ENCODE assay signal across 17 mouse cellular contexts in genomic region chr13:106174321-106174720, GRCm38 (mm10).
"Had no signal": no experiment of that assay in that cellular context is flagged by ENCODE, and none has a peak within 500 bp of the region (broad histone marks: within the 10 kb centered on the region; RNA-seq: fewer than 3 reads in every experiment).

No protein-coding gene starts in this region.

- H3K27ac ChIP-seq: kidney, embryonic 15.5 days; left cerebral cortex, adult 2 months; liver, embryonic 13.5 days; midbrain, embryonic 15.5 days; neural tube, embryonic 13.5 days; stomach, embryonic 15.5 days had no signal

- H3K27me3 ChIP-seq: kidney, embryonic 15.5 days; liver, embryonic 13.5 days; midbrain, embryonic 15.5 days; neural tube, embryonic 13.5 days; stomach, embryonic 15.5 days had no signal

- H3K9me3 ChIP-seq: kidney, embryonic 15.5 days; liver, embryonic 13.5 days; midbrain, embryonic 15.5 days; neural tube, embryonic 13.5 days; stomach, embryonic 15.5 days had no signal

- H3K9ac ChIP-seq: kidney, embryonic 15.5 days; liver, embryonic 13.5 days; midbrain, embryonic 15.5 days; neural tube, embryonic 13.5 days; stomach, embryonic 15.5 days had no signal

- H3K36me3 ChIP-seq: kidney, embryonic 15.5 days; liver, embryonic 13.5 days; midbrain, embryonic 15.5 days; neural tube, embryonic 13.5 days; stomach, embryonic 15.5 days had no signal

- H3K4me2 ChIP-seq: kidney, embryonic 15.5 days; liver, embryonic 13.5 days; midbrain, embryonic 15.5 days; neural tube, embryonic 13.5 days; stomach, embryonic 15.5 days had no signal

- H3K4me3 ChIP-seq: kidney, embryonic 15.5 days; left cerebral cortex, adult 2 months; liver, embryonic 13.5 days; midbrain, embryonic 15.5 days; neural tube, embryonic 13.5 days; stomach, embryonic 15.5 days had no signal

- ATAC-seq: midbrain, embryonic 15.5 days had no signal

- H3K4me1 ChIP-seq: kidney, embryonic 15.5 days; liver, embryonic 13.5 days; midbrain, embryonic 15.5 days; neural tube, embryonic 13.5 days; stomach, embryonic 15.5 days had no signal

- DNase-seq: kidney, adult 8-10 months; kidney, postnatal 10 days; kidney, postnatal 36 days; layer of hippocampus, postnatal 36 days; liver, embryonic 13.5 days; lung, adult 2 months; lung, postnatal 14 days; lung, postnatal 4 days; retina, postnatal 1 day; right cerebral cortex, postnatal 25 days; spleen, adult 18-20 months; thymus, postnatal 25 days had no signal
